Mouse (Mus musculus) neural tube, embryonic 13.5 days (tissue): Measurements from ENCODE around the gene Myo1f. TPM values are rescaled to one million over a fixed set of nuclear protein-coding genes. Genes with fewer than 3 reads are reported as not detected.

ENCODE experiments used
- ATAC-seq: fragments of 200-750 bp; cut with Nextera tagmentation; 2 replicates; pipeline ENCODE4 v1.8.0; 2017; ENCODE audit warnings: low read depth, mild to moderate bottlenecking, moderate TSS enrichment, moderate library complexity
- H3K27ac ChIP-seq: fragments of 300-500 bp; sonication (generic); replicated peaks from 2 replicates; pipeline ENCODE4 v1.5.1; 2015; ENCODE audit warnings: moderate library complexity, mild to moderate bottlenecking, inconsistent platforms
- H3K27me3 ChIP-seq: fragments of 300-500 bp; sonication (generic); 2 replicates; pipeline ENCODE4 v1.6.1; 2015; ENCODE audit warnings: mild to moderate bottlenecking, inconsistent platforms
- H3K36me3 ChIP-seq: fragments of 300-500 bp; sonication (generic); 2 replicates; pipeline ENCODE4 v1.6.1; 2015; ENCODE audit warnings: mild to moderate bottlenecking, inconsistent platforms
- H3K4me1 ChIP-seq: fragments of 300-500 bp; sonication (generic); replicated peaks from 2 replicates; pipeline ENCODE4 v1.6.1; 2015; ENCODE audit warnings: inconsistent platforms
- H3K4me2 ChIP-seq: fragments of 300-500 bp; sonication (generic); 2 replicates; pipeline ENCODE4 v1.6.1; 2015; ENCODE audit warnings: inconsistent platforms, mild to moderate bottlenecking, moderate library complexity
- H3K4me3 ChIP-seq: fragments of 300-500 bp; sonication (generic); 2 replicates; pipeline ENCODE4 v1.5.1; 2015; ENCODE audit warnings: mild to moderate bottlenecking, inconsistent platforms
- H3K9ac ChIP-seq: fragments of 300-500 bp; sonication (generic); 2 replicates; pipeline ENCODE4 v1.6.1; 2015; ENCODE audit warnings: moderate library complexity, mild to moderate bottlenecking, inconsistent platforms
- H3K9me3 ChIP-seq: fragments of 300-500 bp; sonication (generic); 2 replicates; pipeline ENCODE4 v1.6.1; 2016; ENCODE audit warnings: inconsistent platforms
- WGBS: fragments of 180-500 bp; shearing (Covaris S2); methylation state at CpG from one replicate; pipeline ENCODE4 v1.1.7; 2015; 5-methylcytosine and 5-hydroxymethylcytosine counted together
- polyA plus RNA-seq: library from polyadenylated mRNA; unstranded; fragments of >200 nt; fragmentation: Nextera tagmentation; extraction: Ambion mirVana; gene quantifications from 2 replicates; pipeline ENCODE4 v1.2.1, GENCODE M21; 2015

Myo1f gene
- polyA plus RNA-seq, 1 experiment from 2014 or later = 3.7 TPM

DNA sequence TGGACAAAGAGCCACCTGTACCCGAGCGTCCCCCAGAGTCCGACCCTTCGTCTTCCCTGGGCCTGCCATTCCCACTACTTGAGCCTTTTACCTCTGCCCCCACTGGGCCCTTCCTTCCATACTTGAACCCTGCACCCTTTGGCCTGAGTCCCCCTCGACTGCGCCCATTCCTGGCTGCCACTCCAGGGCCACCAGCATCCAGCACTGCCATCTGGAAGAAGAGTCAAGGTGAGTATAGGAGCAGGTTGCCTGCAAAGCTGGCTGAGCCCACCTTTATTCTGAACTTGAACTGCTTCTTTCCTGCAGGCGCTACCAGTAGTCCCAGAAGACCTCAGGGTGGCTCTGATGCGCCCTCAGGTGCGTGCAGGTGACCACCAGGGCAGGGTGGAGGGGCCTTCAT, 75.7 kb downstream of the Myo1f start:
- Histone ChIP-seq H3K9ac (0 out of 2 replicates have a peak overlapping the region, but pooled peaks have one; percentile 27), H3K4me1 (peaks cover 26% of the 10 kb centered on the region), H3K27ac (no peak overlapping the region), H3K4me2 (no peak overlapping the region), H3K9me3 (no peaks in the 10 kb centered on the region), H3K27me3 (no peaks in the 10 kb centered on the region), H3K36me3 (peaks cover 43% of the 10 kb centered on the region), H3K4me3 (no peak overlapping the region)
- WGBS = 95% methylated on average over 9 of the region's 9 CpGs
- no peak for ATAC-seq

DNA sequence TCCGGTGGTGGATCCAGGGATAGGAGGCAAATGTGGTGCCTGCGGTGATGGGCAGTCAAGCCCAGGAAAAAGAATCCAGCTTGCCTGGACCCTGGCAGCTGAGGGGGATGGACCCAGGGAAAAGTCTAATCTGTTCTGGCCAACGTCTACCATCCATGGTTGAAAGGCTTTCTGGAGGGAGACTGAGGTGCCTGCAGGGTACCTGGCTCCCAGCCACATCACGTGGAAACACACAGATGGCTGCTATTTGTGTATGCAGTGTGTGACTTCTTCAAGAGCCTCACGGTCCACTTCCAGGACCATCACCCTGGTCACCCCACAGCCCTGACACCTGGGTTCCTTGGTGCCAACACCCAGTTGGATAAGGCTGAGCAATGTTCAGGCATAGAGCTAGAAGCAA, 76.3 kb downstream of the Myo1f start:
- no peak for ATAC-seq
- peaks cover 45% of the 10 kb centered on the region for H3K36me3 ChIP-seq
- H3K27me3 ChIP-seq = no peaks in the 10 kb centered on the region
- WGBS = 82% methylated on average over 5 of the region's 5 CpGs
- H3K4me3 ChIP-seq = no peak overlapping the region
- H3K4me2 ChIP-seq = no peak overlapping the region
- no peaks in the 10 kb centered on the region for H3K9me3 ChIP-seq
- no peak overlapping the region for H3K27ac ChIP-seq
- H3K9ac ChIP-seq = no peak overlapping the region
- H3K4me1 ChIP-seq = peaks cover 26% of the 10 kb centered on the region

DNA sequence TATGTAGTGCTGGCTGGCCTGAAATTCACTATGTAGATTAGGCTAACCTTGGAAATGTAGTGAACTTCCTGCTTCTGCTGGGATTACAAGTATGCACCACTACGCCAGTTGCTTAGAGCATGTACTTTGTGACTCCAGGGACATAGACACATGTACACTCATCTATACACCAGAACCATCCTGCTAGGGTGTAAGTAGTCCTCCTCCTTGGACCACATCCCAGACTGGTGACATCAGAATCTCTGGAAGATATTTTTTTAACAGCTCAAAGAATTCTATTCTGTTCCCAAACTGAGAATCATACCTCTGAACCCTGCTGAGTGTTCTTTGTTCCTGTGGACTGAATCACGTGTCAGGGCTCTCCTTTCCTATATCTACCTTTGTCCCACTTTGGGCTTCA, 81.5 kb downstream of the Myo1f start:
- ATAC-seq = no peak
- Histone ChIP-seq H3K4me3 (no peak overlapping the region), H3K4me2 (no peak overlapping the region), H3K9me3 (no peaks in the 10 kb centered on the region), H3K9ac (no peak overlapping the region), H3K36me3 (peaks cover 61% of the 10 kb centered on the region), H3K27ac (no peak overlapping the region), H3K27me3 (no peaks in the 10 kb centered on the region), H3K4me1 (no peaks in the 10 kb centered on the region)
- WGBS = 76% methylated on average over 2 of the region's 2 CpGs

DNA sequence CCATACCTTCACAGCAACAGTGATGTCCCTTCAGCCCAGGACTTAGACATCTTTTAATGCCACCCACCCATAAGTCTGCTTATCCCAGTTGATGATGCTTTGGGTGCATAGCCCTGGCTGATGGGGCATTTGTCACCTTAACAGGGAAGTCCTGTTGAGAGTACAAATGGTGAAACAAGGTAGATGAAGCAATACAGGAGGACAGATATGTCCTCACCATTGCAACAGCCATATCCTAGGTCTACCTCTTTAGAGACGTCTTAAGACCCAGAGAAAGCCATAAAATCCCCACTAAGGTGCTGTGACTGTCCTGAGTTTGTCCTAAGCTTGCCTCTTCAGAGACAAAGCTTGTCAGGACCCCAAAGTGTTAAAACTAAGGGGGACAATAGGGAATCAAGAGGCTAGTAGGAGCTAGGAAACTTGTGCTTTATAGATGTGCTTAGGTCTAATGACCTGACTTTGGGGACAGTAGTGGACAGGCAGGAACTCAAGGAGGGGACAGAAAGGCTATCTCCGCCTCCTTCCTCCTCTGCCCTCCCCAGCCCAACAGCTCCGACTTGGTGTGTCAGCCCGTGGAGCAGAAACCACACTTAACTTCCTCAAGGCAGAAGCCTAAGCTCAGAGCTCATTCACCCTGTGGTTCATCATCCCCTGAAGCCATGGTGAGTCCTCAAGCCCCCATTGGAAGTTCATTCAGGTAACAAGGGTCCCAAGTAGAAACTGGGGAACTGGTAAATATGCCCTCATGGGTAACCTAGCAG, 82.2 kb downstream of the Myo1f start, which contains the start of gene Pram1:
Gene Pram1 (plus strand): TSS at position 541 of the 761 bp plus-strand sequence.
- H3K27ac ChIP-seq = no peak within 1 kb of the TSS
- ATAC-seq = no peak
- peaks cover 62% of the 10 kb centered on the region for H3K36me3 ChIP-seq
- H3K4me2 ChIP-seq = no peak within 1 kb of the TSS
- H3K9me3 ChIP-seq = no peaks in the 10 kb centered on the region
- H3K27me3 ChIP-seq = no peaks in the 10 kb centered on the region
- H3K9ac ChIP-seq = no peak within 1 kb of the TSS
- WGBS = 88% methylated on average over 4 of the region's 4 CpGs
- H3K4me3 ChIP-seq = no peak within 1 kb of the TSS
- H3K4me1 ChIP-seq = no peaks in the 10 kb centered on the region

DNA sequence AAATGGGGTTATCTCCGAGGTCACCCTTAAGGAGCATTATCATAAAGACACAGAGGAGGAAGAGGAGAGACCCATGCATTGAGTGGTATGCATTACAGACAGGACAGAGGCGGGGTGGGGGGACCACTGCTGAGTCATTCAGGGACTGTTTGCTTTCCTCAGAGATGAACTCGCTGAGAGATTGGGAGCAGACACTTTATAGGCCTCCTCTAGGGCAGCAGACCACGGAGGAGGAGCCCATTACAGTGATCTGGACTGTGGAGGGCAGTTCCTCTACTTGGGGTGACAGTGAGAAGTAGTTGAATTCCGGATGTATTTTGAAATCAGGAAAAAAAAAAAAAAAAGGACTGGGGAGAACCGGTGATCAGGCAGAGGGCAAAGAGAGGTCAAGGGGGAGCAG, 84.2 kb downstream of the Myo1f start:
- Histone ChIP-seq H3K4me1 (no peaks in the 10 kb centered on the region), H3K27ac (no peak overlapping the region), H3K9ac (no peak overlapping the region), H3K4me3 (no peak overlapping the region), H3K36me3 (peaks cover 71% of the 10 kb centered on the region), H3K4me2 (no peak overlapping the region), H3K27me3 (no peaks in the 10 kb centered on the region), H3K9me3 (no peaks in the 10 kb centered on the region)
- 67% methylated on average over 6 of the region's 6 CpGs for WGBS
- ATAC-seq = no peak

DNA sequence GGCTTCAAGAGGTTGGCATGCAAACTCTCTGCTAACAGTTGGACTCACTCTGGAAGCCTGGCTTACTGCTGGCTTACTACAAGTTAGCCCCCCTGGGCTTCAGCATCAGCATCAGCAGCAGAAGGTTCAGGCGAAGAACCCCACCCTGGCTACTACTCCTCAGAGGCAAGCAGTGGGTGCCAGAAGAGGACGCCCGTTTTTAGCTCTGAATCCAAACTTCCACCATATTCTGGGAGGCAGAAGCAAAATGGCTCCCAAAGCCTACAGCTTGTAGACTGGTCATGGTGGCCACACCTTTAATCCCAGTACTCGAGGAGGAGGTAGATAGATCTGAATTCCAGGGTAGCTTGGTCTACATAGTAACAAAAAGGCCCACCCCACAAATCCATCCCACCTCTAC, 88.6 kb downstream of the Myo1f start:
- no peak overlapping the region for H3K4me3 ChIP-seq
- H3K36me3 ChIP-seq = peaks cover 83% of the 10 kb centered on the region
- H3K9ac ChIP-seq = no peak overlapping the region
- H3K4me2 ChIP-seq = no peak overlapping the region
- no peak for ATAC-seq
- no peaks in the 10 kb centered on the region for H3K4me1 ChIP-seq
- WGBS = 97% methylated on average over 4 of the region's 4 CpGs
- no peaks in the 10 kb centered on the region for H3K9me3 ChIP-seq
- H3K27me3 ChIP-seq = no peaks in the 10 kb centered on the region
- no peak overlapping the region for H3K27ac ChIP-seq

DNA sequence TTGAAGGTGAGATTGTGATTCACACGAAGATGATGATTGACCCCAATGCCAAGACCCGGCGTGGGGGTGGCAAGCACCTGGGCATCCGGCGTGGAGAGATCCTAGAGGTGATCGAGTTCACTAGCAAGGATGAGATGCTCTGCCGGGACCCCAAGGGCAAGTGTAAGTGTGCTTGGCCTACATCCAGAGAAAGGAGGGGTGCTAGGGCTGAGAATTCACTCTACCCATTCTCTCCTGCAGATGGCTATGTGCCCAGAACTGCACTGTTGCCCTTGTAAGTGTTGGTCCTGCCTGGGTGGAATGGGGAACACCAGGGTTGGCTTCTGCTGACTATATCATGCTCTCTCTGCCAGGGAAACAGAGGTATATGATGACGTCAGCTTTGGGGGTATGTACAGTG, 89.6 kb downstream of the Myo1f start:
- H3K36me3 ChIP-seq = peaks cover 91% of the 10 kb centered on the region
- 97% methylated on average over 8 of the region's 8 CpGs for WGBS

DNA sequence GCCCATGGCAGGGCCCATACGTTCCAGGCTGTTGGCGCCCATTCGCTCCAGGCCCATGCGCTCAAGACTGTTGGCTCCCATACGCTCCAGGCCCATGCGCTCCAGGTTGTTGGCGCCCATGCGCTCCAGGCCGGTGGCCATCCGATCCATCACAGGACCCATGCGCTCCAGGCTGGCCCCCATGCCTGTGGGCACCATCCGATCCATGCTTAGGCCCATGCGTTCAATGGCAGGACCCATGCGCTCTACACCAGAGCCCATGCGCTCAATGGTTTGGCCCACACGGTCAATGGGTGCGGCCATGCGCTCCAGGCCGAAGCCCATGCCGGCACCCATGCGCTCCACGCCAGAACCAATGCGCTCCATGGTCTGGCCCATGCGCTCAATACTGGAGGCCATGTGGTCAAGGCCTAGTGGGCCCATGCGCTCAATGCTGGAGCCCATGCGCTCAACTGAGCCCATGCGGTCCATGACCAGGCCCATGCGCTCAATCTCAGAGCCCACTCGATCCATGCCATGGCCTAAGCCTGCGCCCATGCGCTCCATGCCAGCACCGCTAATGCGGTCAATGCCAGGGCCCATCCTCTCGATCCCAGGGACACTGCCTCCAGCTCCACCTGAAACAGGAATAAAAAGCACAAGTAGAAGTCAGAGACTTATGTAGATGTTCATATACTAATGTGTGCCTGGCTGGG, 94.4 kb downstream of the Myo1f start:
- ATAC-seq = peak; percentile 32; the same call in 1 of the 2 replicates
- H3K4me1 ChIP-seq = no peaks in the 10 kb centered on the region
- H3K9ac ChIP-seq = no peak overlapping the region
- no peaks in the 10 kb centered on the region for H3K27me3 ChIP-seq
- H3K4me2 ChIP-seq = no peak overlapping the region
- peaks cover 98% of the 10 kb centered on the region for H3K36me3 ChIP-seq
- no peak overlapping the region for H3K4me3 ChIP-seq
- H3K27ac ChIP-seq = no peak overlapping the region
- no peaks in the 10 kb centered on the region for H3K9me3 ChIP-seq
- WGBS = 97% methylated on average over 34 of the region's 34 CpGs

More for the DNA sequence above, 89.6 kb downstream of the Myo1f start:
- no peak overlapping the region for H3K4me3 ChIP-seq
- no peak overlapping the region for H3K4me2 ChIP-seq
- H3K27ac ChIP-seq = no peak overlapping the region
- no peaks in the 10 kb centered on the region for H3K4me1 ChIP-seq
- no peak for ATAC-seq
- H3K9me3 ChIP-seq = no peaks in the 10 kb centered on the region
- no peaks in the 10 kb centered on the region for H3K27me3 ChIP-seq
- no peak overlapping the region for H3K9ac ChIP-seq

Other genes starting within 250 kb of the Myo1f start
- 12.9 and 15.2 TPM in 2 replicates for gene Zfp81, start 196.8 kb upstream of the Myo1f start, polyA plus RNA-seq
- 14.3 and 16.3 TPM in 2 replicates for gene Zfp101, start 161.1 kb upstream of the Myo1f start, polyA plus RNA-seq
- gene Actl9, start 122.8 kb upstream of the Myo1f start, polyA plus RNA-seq = not detected in 2 replicates
- gene Adamts10, start 31.5 kb upstream of the Myo1f start, polyA plus RNA-seq = 45.7 and 54.9 TPM in 2 replicates
- gene Zfp414, start 73.4 kb downstream of the Myo1f start, polyA plus RNA-seq = 52.2 and 59.8 TPM in 2 replicates
- 0.36 and 0.80 TPM in 2 replicates for gene Pram1, start 82.3 kb downstream of the Myo1f start, polyA plus RNA-seq
- 227 and 230 TPM in 2 replicates for gene Hnrnpm, start 131.2 kb downstream of the Myo1f start, polyA plus RNA-seq
- 68.2 and 74.9 TPM in 2 replicates for gene March2, start 163.0 kb downstream of the Myo1f start, polyA plus RNA-seq
- 455 and 504 TPM in 2 replicates for gene Rab11b, start 204.8 kb downstream of the Myo1f start, polyA plus RNA-seq
- 22.8 and 24.5 TPM in 2 replicates for gene Angptl4, start 226.1 kb downstream of the Myo1f start, polyA plus RNA-seq